Mouse (Mus musculus): ENCODE results near the gene Cnpy4. TPM values are rescaled to one million over a fixed set of nuclear protein-coding genes. Genes with fewer than 3 reads are reported as not detected.

Cnpy4 gene
- total RNA-seq (2015; ENCODE audit: low replicate concordance) (13.0 and 23.8 TPM in 2 replicates), total RNA-seq (2017; ENCODE audit: low replicate concordance) (23.5 and 29.3 TPM in 2 replicates)

GRCm38 (mm10) chr5:138186950-138187638, at the start of gene Cnpy4, which contains the start of gene Taf6:
Gene Cnpy4 (plus strand): TSS chr5:138187485.
Gene Taf6 (minus strand): TSS chr5:138187451.
- peak; percentile 86 for ATAC-seq (replicated peaks; ENCODE audit: low FRiP score, poor library complexity, severe bottlenecking)

- peak; percentile 80 for ATAC-seq (replicated peaks; ENCODE audit: low FRiP score, poor library complexity, severe bottlenecking)
These were observed 49.2 kb upstream of the Cnpy4 start for GRCm38 (mm10) chr5:138137935-138138549.

GRCm38 (mm10) chr5:138138585-138138984, 48.7 kb upstream of the Cnpy4 start:
- no peak for ATAC-seq (replicated peaks; ENCODE audit: low FRiP score, poor library complexity, severe bottlenecking)

GRCm38 (mm10) chr5:138154390-138154789, 32.9 kb upstream of the Cnpy4 start:
- ATAC-seq (replicated peaks; ENCODE audit: low FRiP score, poor library complexity, severe bottlenecking) = no peak

- peak; percentile 95 for ATAC-seq (replicated peaks; ENCODE audit: low FRiP score, poor library complexity, severe bottlenecking)
These were observed 31.8 kb upstream of the Cnpy4 start, which contains the start of gene Zfp113 for GRCm38 (mm10) chr5:138155443-138155976. Gene Zfp113 (minus strand): TSS chr5:138155744.

GRCm38 (mm10) chr5:138160224-138160762, 27.0 kb upstream of the Cnpy4 start:
- ATAC-seq (replicated peaks; ENCODE audit: low FRiP score, poor library complexity, severe bottlenecking) = no peak

GRCm38 (mm10) chr5:138160842-138161665, 26.2 kb upstream of the Cnpy4 start, which contains the start of gene Cops6:
Gene Cops6 (plus strand): TSS chr5:138161071.
- ATAC-seq (replicated peaks; ENCODE audit: low FRiP score, poor library complexity, severe bottlenecking) = peak; percentile 97

GRCm38 (mm10) chr5:138163046-138163445, 24.2 kb upstream of the Cnpy4 start:
- ATAC-seq (replicated peaks; ENCODE audit: low FRiP score, poor library complexity, severe bottlenecking) = no peak

- ATAC-seq (replicated peaks; ENCODE audit: low FRiP score, poor library complexity, severe bottlenecking) = no peak
These were observed 23.7 kb upstream of the Cnpy4 start for GRCm38 (mm10) chr5:138163610-138164009.

- ATAC-seq (replicated peaks; ENCODE audit: low FRiP score, poor library complexity, severe bottlenecking) = no peak
These were observed 21.7 kb upstream of the Cnpy4 start for GRCm38 (mm10) chr5:138165594-138165993.

GRCm38 (mm10) chr5:138170936-138171561, 16.2 kb upstream of the Cnpy4 start:
- peak; percentile 81 for ATAC-seq (replicated peaks; ENCODE audit: low FRiP score, poor library complexity, severe bottlenecking)

GRCm38 (mm10) chr5:138171695-138172491, 15.4 kb upstream of the Cnpy4 start, which contains the start of the genes Ap4m1 and Mcm7:
Gene Ap4m1 (plus strand): TSS chr5:138172002.
Gene Mcm7 (minus strand): TSS chr5:138172422.
- peak; percentile 85 for ATAC-seq (replicated peaks; ENCODE audit: low FRiP score, poor library complexity, severe bottlenecking)

- no peak for ATAC-seq (replicated peaks; ENCODE audit: low FRiP score, poor library complexity, severe bottlenecking)
These were observed 14.1 kb upstream of the Cnpy4 start for GRCm38 (mm10) chr5:138173217-138173616.

GRCm38 (mm10) chr5:138187661-138188306, 499 bp downstream of the Cnpy4 start:
- ATAC-seq (replicated peaks; ENCODE audit: low FRiP score, poor library complexity, severe bottlenecking) = peak; percentile 86

- ATAC-seq (replicated peaks; ENCODE audit: low FRiP score, poor library complexity, severe bottlenecking) = peak; percentile 92
These were observed 6.8 kb downstream of the Cnpy4 start, which contains the start of gene Mblac1 for GRCm38 (mm10) chr5:138193771-138194727. Gene Mblac1 (plus strand): TSS chr5:138194314.

GRCm38 (mm10) chr5:138194755-138195345, 7.6 kb downstream of the Cnpy4 start:
- peak; percentile 32; the same call in 1 of the 2 replicates for ATAC-seq (replicated peaks; ENCODE audit: low FRiP score, poor library complexity, severe bottlenecking)
